Mouse (Mus musculus) liver, adult 2 months (tissue): ENCODE measurements at regions not wholly inside any gene's neighbourhood (a gene's known extent, or its start where the extent isn't known, plus 50 kb on each side); places are given as distances from the start of the nearest gene placed in this dataset.

ENCODE experiments used
- CTCF ChIP-seq: fragments of 200-500 bp; IDR thresholded peaks from 2 replicates; pipeline ENCODE4 v1.5.1; 2011; ENCODE audit warnings: low read depth, low read length, control low read depth
- POLR2A ChIP-seq: fragments of 200-500 bp; IDR thresholded peaks from 2 replicates; pipeline ENCODE4 v1.6.1; 2011; ENCODE audit warnings: low read length, control low read depth; ENCODE audit not compliant: insufficient read depth; ENCODE audit errors: extremely low read depth

DNA sequence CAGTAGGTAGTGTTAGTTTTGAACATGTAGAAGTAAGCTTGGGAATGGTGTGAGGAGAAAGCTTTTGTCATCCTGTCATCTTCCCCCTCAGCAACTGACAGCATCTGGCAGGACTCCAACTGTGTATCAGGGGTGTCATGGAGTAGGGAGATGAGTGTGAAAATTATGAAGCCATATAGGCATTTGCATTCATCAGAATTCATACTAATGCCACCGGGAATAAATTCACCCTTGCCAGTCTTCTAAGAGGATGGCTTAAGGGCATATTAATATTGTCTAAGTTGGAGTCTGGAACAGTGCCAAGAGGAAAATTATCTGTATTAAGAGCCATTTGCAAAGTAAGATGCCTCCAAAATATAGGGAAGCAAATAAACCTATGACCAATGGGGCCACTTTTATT is 2166.8 kb upstream of the Lrrc6 start:
- TF ChIP-seq POLR2A: no peak
- no peak for TF ChIP-seq CTCF
